ENCODE assay signal across 7 mouse cellular contexts in genomic region chr8:84663483-84664327, GRCm38 (mm10). TPM values are rescaled to one million over a fixed set of nuclear protein-coding genes. Genes with fewer than 3 reads are reported as not detected.
DNase-seq lines count a peak whose midpoint lies in the region; ATAC-seq lines count a peak whose summit lies in the region.

No protein-coding gene starts in this region.

- no peaks in the 10 kb centered on the region for H3K27me3 ChIP-seq in intestine, embryonic 15.5 days (replicated peaks)
- H3K27me3 ChIP-seq in midbrain, embryonic 10.5 days (ENCODE audit: low read depth, poor library complexity, severe bottlenecking), result no peaks in the 10 kb centered on the region

- DNase-seq in adrenal gland, adult (ENCODE audit: inconsistent age in 2 of 2, low spot score in 1 of 2), result peak; percentile 99
- DNase-seq in embryo, embryonic 10.5 days (ENCODE audit: low spot score), result peak; percentile 99
- peak; percentile 97 for DNase-seq in gastrocnemius, postnatal 14 days
- DNase-seq in left cerebral cortex, postnatal 25 days (ENCODE audit: low spot score in 2 of 2), result peak; percentile 97 to 99
- DNase-seq in midbrain, embryonic 10.5 days (ENCODE audit: low spot score), result peak; percentile 98
- peak; percentile 90 for DNase-seq in right cerebral cortex, postnatal 4 days

- H3K9ac ChIP-seq in intestine, embryonic 15.5 days, result peak overlapping the region; percentile 69

- H3K4me2 ChIP-seq in intestine, embryonic 15.5 days (replicated peaks), result peak overlapping the region; percentile 84

- peak overlapping the region; percentile 97 for H3K27ac ChIP-seq in intestine, embryonic 15.5 days
- peak overlapping the region; percentile 94 for H3K27ac ChIP-seq in midbrain, embryonic 10.5 days (replicated peaks)

- H3K36me3 ChIP-seq in intestine, embryonic 15.5 days, result no peaks in the 10 kb centered on the region
- H3K36me3 ChIP-seq in midbrain, embryonic 10.5 days, result peaks cover 13% of the 10 kb centered on the region

- intact Hi-C loops in gastrocnemius, postnatal 14 days (cut with DNase I; ENCODE audit: low total_unique reads), result no loop called here
- intact Hi-C loops in left cerebral cortex, postnatal 25 days (cut with DNase I), result loop anchor here (2.0 kb wide), 2 partner anchors 23 to 25 kb away; partner anchors contain the start of genes Nacc1 and Trmt1

- H3K9me3 ChIP-seq in intestine, embryonic 15.5 days, result no peaks in the 10 kb centered on the region
- no peaks in the 10 kb centered on the region for H3K9me3 ChIP-seq in midbrain, embryonic 10.5 days (replicated peaks)

- 3% methylated on average over 43 of the region's 43 CpGs for WGBS in intestine, embryonic 15.5 days
- 3% methylated on average over 43 of the region's 43 CpGs for WGBS in midbrain, embryonic 10.5 days

- peak; percentile 80 for ATAC-seq in intestine, embryonic 15.5 days

- H3K4me3 ChIP-seq in intestine, embryonic 15.5 days (replicated peaks), result peak overlapping the region; percentile 76
- H3K4me3 ChIP-seq in midbrain, embryonic 10.5 days, result peak overlapping the region; percentile 87

- peaks cover 15% of the 10 kb centered on the region for H3K4me1 ChIP-seq in intestine, embryonic 15.5 days (replicated peaks)
- H3K4me1 ChIP-seq in midbrain, embryonic 10.5 days, result peaks cover 67% of the 10 kb centered on the region

RNA-seq across cellular contexts. Expression of gene Ier2, which starts 1.1 kb away (rescaled TPM):
- 10 to 100 TPM; 10.5 to 10.8 TPM for total RNA-seq in gastrocnemius, postnatal 14 days (2021)
- polyA plus RNA-seq in intestine, embryonic 15.5 days (2015; fragmentation: Nextera tagmentation; extraction: Ambion mirVana), result 84.2 and 85.5 TPM in 2 replicates
- total RNA-seq in left cerebral cortex, postnatal 25 days (2021), result 10 to 100 TPM; 10.5 to 18.3 TPM
- polyA plus RNA-seq in midbrain, embryonic 10.5 days (2016; fragmentation: Nextera tagmentation; extraction: Ambion mirVana), result 63.6 and 78.2 TPM in 2 replicates

RNA-seq across cellular contexts. Expression of gene Trmt1, which starts 22.4 kb away (rescaled TPM):
- 10 to 100 TPM; 26.0 to 36.2 TPM for total RNA-seq in gastrocnemius, postnatal 14 days (2021)
- 59.9 and 68.3 TPM in 2 replicates for polyA plus RNA-seq in intestine, embryonic 15.5 days (2015; fragmentation: Nextera tagmentation; extraction: Ambion mirVana)
- 10 to 100 TPM; 85.2 to 90.1 TPM for total RNA-seq in left cerebral cortex, postnatal 25 days (2021)
- polyA plus RNA-seq in midbrain, embryonic 10.5 days (2016; fragmentation: Nextera tagmentation; extraction: Ambion mirVana), result 56.4 and 58.1 TPM in 2 replicates

RNA-seq across cellular contexts. Expression of gene Nacc1, which starts 24.0 kb away (rescaled TPM):
- 10 to 100 TPM; 25.7 to 33.6 TPM for total RNA-seq in gastrocnemius, postnatal 14 days (2021)
- 14.8 and 17.0 TPM in 2 replicates for polyA plus RNA-seq in intestine, embryonic 15.5 days (2015; fragmentation: Nextera tagmentation; extraction: Ambion mirVana)
- 10 to 100 TPM; 97.8 to 97.9 TPM for total RNA-seq in left cerebral cortex, postnatal 25 days (2021)
- 24.8 and 26.3 TPM in 2 replicates for polyA plus RNA-seq in midbrain, embryonic 10.5 days (2016; fragmentation: Nextera tagmentation; extraction: Ambion mirVana)

RNA-seq across cellular contexts. Expression of gene Lyl1, which starts 37.6 kb away (rescaled TPM):
- total RNA-seq in gastrocnemius, postnatal 14 days (2021), result 1 to 10 TPM; 2.7 to 2.9 TPM
- polyA plus RNA-seq in intestine, embryonic 15.5 days (2015; fragmentation: Nextera tagmentation; extraction: Ambion mirVana), result 5.1 and 5.5 TPM in 2 replicates
- total RNA-seq in left cerebral cortex, postnatal 25 days (2021), result 1 to 10 TPM; 2.8 to 3.5 TPM
- 4.8 and 5.8 TPM in 2 replicates for polyA plus RNA-seq in midbrain, embryonic 10.5 days (2016; fragmentation: Nextera tagmentation; extraction: Ambion mirVana)

RNA-seq across cellular contexts. Expression of gene G430095P16Rik, which starts 59.1 kb away (rescaled TPM):
- total RNA-seq in gastrocnemius, postnatal 14 days (2021), result 1 to 10 TPM in 1 of 2 experiments, under 1 TPM in 1; 0.66 to 1.1 TPM
- polyA plus RNA-seq in intestine, embryonic 15.5 days (2015; fragmentation: Nextera tagmentation; extraction: Ambion mirVana), result 3.1 and 3.7 TPM in 2 replicates
- total RNA-seq in left cerebral cortex, postnatal 25 days (2021), result under 1 TPM in 1 of 2 experiments, not detected in 1; 0.71 TPM
- 1.1 and 1.4 TPM in 2 replicates for polyA plus RNA-seq in midbrain, embryonic 10.5 days (2016; fragmentation: Nextera tagmentation; extraction: Ambion mirVana)

Comparison
In these comparisons a context has a peak if more than half of its experiments do, and no peak if none do; other contexts are left out.
1. Peak in every context shown above with its lines: DNase-seq, ATAC-seq, H3K4me3 ChIP-seq and H3K27ac ChIP-seq.